Mouse (Mus musculus): ENCODE measurements around the gene Elavl3. TPM values are rescaled to one million over a fixed set of nuclear protein-coding genes. Genes with fewer than 3 reads are reported as not detected.
A peak's percentile ranks its signal among the peaks of the same experiment; 100 is the strongest.

Elavl3 gene
- polyA plus RNA-seq, 1 experiment, result 1.1 TPM

DNA sequence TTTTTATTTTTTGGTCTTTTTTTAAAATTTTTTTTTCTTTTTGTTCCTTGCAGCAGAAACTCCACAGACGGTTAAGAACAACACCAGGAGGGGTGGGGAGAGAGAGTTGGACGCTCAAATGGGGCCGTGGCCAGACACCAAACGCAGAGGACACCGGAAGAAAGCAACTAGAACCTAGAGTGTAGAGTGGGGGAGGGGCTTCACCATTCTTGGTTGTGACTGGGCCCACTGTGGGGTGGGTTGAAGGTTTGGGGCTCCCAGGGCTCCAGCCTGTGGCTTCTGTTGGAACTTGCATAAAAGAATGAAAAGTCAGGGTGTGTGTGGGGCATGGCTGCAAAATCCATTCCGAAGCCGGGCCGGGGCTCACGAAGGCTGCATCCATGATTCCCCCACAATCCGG lies 35.6 kb downstream of the Elavl3 start:
- Histone ChIP-seq H3K27ac (ENCODE audit: control insufficient read depth, insufficient read depth, low read depth, low read length, poor library complexity) (no peak overlapping the region), H3K4me3 (replicated peaks; ENCODE audit: control insufficient read depth, low read depth, low read length) (no peak overlapping the region), H3K4me1 (ENCODE audit: control insufficient read depth, insufficient read depth, low read length) (no peaks in the 10 kb centered on the region)
- TF ChIP-seq POLR2A (IDR thresholded peaks at IDR 0.05; ENCODE audit: borderline replicate concordance, control insufficient read depth, low read depth, low read length) (no peak), CTCF (IDR thresholded peaks at IDR 0.05; ENCODE audit: control insufficient read depth, insufficient read depth, low read length) (no peak)
- 65% methylated on average over 10 of the region's 10 CpGs for WGBS

DNA sequence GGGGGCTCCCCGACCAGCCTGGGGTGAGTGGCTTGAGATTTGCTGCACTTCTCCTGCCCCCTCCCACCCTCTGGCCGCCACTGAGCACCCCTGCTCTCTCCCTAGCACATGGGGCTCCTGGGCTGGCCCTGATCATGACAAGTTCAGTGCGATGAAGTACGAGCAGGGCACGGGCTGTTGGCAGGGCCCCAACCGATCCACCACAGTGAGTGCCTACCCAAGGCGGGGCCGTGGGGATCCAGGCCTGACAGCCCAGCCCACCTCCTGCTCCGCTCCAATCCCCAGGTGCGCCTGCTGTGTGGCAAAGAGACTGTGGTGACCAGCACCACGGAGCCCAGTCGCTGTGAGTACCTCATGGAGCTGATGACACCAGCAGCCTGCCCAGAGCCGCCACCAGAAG lies 39.1 kb downstream of the Elavl3 start:
- H3K27ac ChIP-seq (ENCODE audit: control insufficient read depth, insufficient read depth, low read depth, low read length, poor library complexity), result no peak overlapping the region
- no peaks in the 10 kb centered on the region for H3K4me1 ChIP-seq (ENCODE audit: control insufficient read depth, insufficient read depth, low read length)
- TF ChIP-seq POLR2A (IDR thresholded peaks at IDR 0.05; ENCODE audit: borderline replicate concordance, control insufficient read depth, low read depth, low read length) (no peak), CTCF (IDR thresholded peaks at IDR 0.05; ENCODE audit: control insufficient read depth, insufficient read depth, low read length) (no peak)
- H3K4me3 ChIP-seq (replicated peaks; ENCODE audit: control insufficient read depth, low read depth, low read length), result no peak overlapping the region
- WGBS, result 93% methylated on average over 13 of the region's 13 CpGs

DNA sequence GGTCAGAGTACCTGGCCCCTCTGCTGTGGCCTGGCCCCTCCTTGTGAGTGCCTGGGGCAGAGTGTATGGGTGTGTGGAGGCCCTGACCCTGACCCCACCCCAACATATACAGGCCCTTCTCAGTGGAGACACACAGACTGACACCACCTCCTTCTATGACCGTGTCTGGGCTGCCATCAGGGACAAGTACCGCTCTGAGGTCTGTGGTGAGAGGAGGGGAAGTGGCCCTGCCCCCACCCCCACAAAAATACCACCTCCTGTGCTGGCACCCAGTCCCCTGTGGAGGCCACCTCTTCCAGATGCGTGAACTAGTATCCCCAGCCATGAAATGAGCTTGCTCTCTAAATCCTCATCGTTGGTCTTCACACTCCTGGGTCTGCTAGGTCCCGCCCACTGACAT lies 40.8 kb downstream of the Elavl3 start:
- Histone ChIP-seq H3K4me1 (ENCODE audit: control insufficient read depth, insufficient read depth, low read length) (no peaks in the 10 kb centered on the region), H3K4me3 (replicated peaks; ENCODE audit: control insufficient read depth, low read depth, low read length) (no peak overlapping the region), H3K27ac (ENCODE audit: control insufficient read depth, insufficient read depth, low read depth, low read length, poor library complexity) (no peak overlapping the region)
- TF ChIP-seq CTCF (IDR thresholded peaks at IDR 0.05; ENCODE audit: control insufficient read depth, insufficient read depth, low read length) (no peak), POLR2A (IDR thresholded peaks at IDR 0.05; ENCODE audit: borderline replicate concordance, control insufficient read depth, low read depth, low read length) (no peak)
- 35% methylated on average over 5 of the region's 5 CpGs for WGBS

DNA sequence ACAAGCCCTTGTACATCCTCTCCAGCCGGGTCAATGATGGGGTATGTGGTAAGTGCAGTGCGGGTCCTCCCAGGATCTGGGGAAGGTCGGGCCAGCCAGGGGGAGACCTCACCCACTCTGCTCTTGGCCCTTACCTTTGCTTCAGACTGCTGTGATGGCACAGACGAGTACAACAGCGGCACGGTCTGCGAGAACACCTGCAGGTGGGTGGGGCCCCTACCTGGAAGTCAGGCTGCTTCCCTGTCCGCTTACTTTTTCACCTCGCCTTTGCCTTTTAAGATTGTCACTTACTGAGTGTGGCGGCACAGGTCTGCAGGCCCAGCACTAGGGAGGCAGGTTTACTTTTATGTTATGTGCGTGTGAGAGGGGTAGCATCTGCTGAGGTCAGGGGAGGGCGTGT lies 47.3 kb downstream of the Elavl3 start:
- TF ChIP-seq POLR2A (IDR thresholded peaks at IDR 0.05; ENCODE audit: borderline replicate concordance, control insufficient read depth, low read depth, low read length) (no peak), CTCF (IDR thresholded peaks at IDR 0.05; ENCODE audit: control insufficient read depth, insufficient read depth, low read length) (no peak)
- Histone ChIP-seq H3K27ac (ENCODE audit: control insufficient read depth, insufficient read depth, low read depth, low read length, poor library complexity) (no peak overlapping the region), H3K4me3 (replicated peaks; ENCODE audit: control insufficient read depth, low read depth, low read length) (no peak overlapping the region), H3K4me1 (ENCODE audit: control insufficient read depth, insufficient read depth, low read length) (peaks cover 3% of the 10 kb centered on the region)
- 90% methylated on average over 12 of the region's 12 CpGs for WGBS

DNA sequence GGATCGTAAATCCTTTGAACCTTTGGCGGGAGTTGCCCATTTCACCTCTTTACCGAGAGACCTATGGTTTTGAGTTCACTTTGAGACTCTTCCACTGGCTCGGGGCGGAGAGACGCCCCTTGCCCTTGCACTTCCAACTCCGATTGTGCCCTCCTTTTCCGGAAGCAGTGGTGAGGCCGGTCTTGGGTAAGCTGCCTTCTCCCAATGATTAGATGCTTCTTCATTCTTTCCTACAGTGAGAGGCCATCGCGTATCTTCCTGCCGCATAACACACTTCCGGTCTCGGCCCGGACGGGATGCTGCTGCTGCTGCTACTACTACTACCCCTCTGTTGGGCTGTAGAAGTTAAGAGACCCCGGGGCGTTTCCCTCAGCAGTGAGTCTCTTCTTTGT lies 48.7 kb downstream of the Elavl3 start:
- Histone ChIP-seq H3K4me1 (ENCODE audit: control insufficient read depth, insufficient read depth, low read length) (peaks cover 3% of the 10 kb centered on the region), H3K4me3 (replicated peaks; ENCODE audit: control insufficient read depth, low read depth, low read length) (peak overlapping the region; percentile 88), H3K27ac (ENCODE audit: control insufficient read depth, insufficient read depth, low read depth, low read length, poor library complexity) (peak overlapping the region; percentile 17)
- under 1% methylated on average over 18 of the region's 18 CpGs for WGBS
- TF ChIP-seq CTCF (IDR thresholded peaks at IDR 0.05; ENCODE audit: control insufficient read depth, insufficient read depth, low read length) (no peak), POLR2A (IDR thresholded peaks at IDR 0.05; ENCODE audit: borderline replicate concordance, control insufficient read depth, low read depth, low read length) (no peak)

DNA sequence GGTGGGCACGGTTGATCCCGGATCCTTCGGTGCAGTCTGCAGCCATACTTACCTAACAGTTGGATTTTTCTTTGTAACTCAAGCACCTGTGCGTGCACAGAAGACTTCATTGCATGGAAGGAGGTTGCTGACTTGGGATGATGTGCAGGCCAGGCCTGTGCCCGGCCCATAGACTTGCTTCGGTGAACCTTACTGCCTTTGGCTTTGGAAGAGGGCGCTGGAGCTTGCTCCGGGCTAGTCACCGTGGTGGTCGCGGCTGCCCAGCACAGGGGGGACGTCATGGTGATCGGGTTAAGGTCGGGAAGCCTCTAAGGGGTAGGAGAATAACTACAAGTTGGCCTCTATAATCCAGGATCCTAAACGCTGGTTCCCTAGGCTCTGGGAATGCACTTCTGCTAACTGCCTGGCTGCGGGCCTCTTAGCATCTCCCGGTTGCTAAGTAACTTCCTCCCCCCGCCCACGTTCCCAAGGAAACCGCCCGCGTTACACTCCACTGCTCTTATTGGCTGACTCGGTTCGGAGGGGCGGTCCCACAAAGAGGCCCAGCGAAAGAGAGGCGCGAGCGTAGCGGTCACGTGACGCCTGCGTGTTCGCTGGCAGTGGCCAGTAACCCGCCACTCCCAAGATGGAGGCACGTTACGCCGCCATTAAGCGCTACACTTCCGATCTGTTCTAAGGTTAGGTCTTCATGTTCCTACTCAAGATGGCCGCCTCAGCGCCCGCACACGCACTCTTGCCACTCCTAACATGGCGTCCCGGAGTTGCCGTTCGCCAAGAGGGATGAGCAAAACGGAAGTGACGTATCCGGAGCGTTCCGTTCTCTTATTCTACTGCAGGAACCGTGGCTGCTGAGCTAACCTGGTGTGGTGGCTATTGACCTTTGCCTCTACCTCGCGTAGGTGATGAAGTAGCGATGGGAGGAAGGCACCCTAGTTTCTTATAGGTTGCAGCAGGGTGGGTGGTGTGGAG lies 49.3 kb downstream of the Elavl3 start, which contains the start of the genes Ccdc151 and Prkcsh:
Gene Ccdc151 (minus strand): TSS at position 441 of the 969 bp plus-strand sequence.
Gene Prkcsh (plus strand): TSS at position 613 of the 969 bp plus-strand sequence.
- peaks cover 3% of the 10 kb centered on the region for H3K4me1 ChIP-seq (ENCODE audit: control insufficient read depth, insufficient read depth, low read length)
- H3K4me3 ChIP-seq (replicated peaks; ENCODE audit: control insufficient read depth, low read depth, low read length), result peak within 1 kb of the TSS; percentile 88

DNA sequence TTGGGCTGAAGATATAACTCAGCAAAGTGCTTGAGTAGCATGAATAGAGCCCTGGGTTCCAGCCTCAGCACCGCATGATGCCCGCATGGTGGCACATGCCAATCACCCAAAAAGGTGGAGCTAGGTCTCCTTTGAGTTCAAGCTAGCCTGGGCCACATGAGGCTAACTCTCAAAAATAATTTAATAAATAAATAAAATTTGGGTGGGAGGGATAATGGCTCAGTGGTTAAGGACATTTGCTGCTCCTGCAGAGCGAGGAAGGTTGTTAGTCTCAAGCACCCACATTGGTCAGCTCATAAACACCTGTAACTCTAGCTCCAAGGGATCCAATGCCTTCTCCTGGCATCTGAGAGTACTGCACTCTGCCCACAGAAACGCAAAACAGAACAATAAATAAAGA lies 50.2 kb downstream of the Elavl3 start:
- H3K27ac ChIP-seq (ENCODE audit: control insufficient read depth, insufficient read depth, low read depth, low read length, poor library complexity), result no peak overlapping the region
- TF ChIP-seq POLR2A (IDR thresholded peaks at IDR 0.05; ENCODE audit: borderline replicate concordance, control insufficient read depth, low read depth, low read length) (no peak), CTCF (IDR thresholded peaks at IDR 0.05; ENCODE audit: control insufficient read depth, insufficient read depth, low read length) (no peak)
- WGBS, result 89% methylated on average over 4 of the region's 4 CpGs

More for the DNA sequence above, 49.3 kb downstream of the Elavl3 start, which contains the start of the genes Ccdc151 and Prkcsh:
- WGBS, result 8% methylated on average over 57 of the region's 57 CpGs
- TF ChIP-seq CTCF (IDR thresholded peaks at IDR 0.05; ENCODE audit: control insufficient read depth, insufficient read depth, low read length) (no peak; the same call in 1 of the 2 replicates), POLR2A (IDR thresholded peaks at IDR 0.05; ENCODE audit: borderline replicate concordance, control insufficient read depth, low read depth, low read length) (no peak)
- peak within 1 kb of the TSS; percentile 17 for H3K27ac ChIP-seq (ENCODE audit: control insufficient read depth, insufficient read depth, low read depth, low read length, poor library complexity)

DNA sequence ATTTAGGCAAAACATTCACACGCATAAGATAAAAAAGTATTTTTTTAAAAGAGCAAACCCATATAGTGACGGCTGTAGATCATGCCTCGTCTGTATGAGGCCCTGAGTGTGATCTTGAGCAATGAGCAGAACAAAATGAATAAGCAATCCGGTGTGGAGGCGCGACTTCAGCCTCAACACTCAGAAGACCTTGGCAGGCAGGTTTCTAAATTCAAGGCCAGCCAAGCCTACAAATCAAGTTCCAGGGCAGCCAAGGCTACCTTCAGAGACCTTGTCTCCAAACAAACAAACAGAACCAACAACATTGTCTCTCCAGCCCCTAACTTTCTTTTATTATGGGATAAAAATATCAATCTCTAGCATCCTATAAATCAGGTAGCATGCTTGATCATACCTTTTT lies 51.5 kb downstream of the Elavl3 start:
- H3K27ac ChIP-seq (ENCODE audit: control insufficient read depth, insufficient read depth, low read depth, low read length, poor library complexity), result no peak overlapping the region
- WGBS, result 85% methylated on average over 6 of the region's 6 CpGs
- peaks cover 3% of the 10 kb centered on the region for H3K4me1 ChIP-seq (ENCODE audit: control insufficient read depth, insufficient read depth, low read length)
- TF ChIP-seq POLR2A (IDR thresholded peaks at IDR 0.05; ENCODE audit: borderline replicate concordance, control insufficient read depth, low read depth, low read length) (no peak), CTCF (IDR thresholded peaks at IDR 0.05; ENCODE audit: control insufficient read depth, insufficient read depth, low read length) (no peak)
- no peak overlapping the region for H3K4me3 ChIP-seq (replicated peaks; ENCODE audit: control insufficient read depth, low read depth, low read length)

More for the DNA sequence above, 50.2 kb downstream of the Elavl3 start:
- Histone ChIP-seq H3K4me1 (ENCODE audit: control insufficient read depth, insufficient read depth, low read length) (peaks cover 3% of the 10 kb centered on the region), H3K4me3 (replicated peaks; ENCODE audit: control insufficient read depth, low read depth, low read length) (no peak overlapping the region)
